Mouse (Mus musculus): ENCODE data around the gene Snip1. TPM values are rescaled to one million over a fixed set of nuclear protein-coding genes. Genes with fewer than 3 reads are reported as not detected.

Snip1 gene
- polyA plus RNA-seq, 1 experiment from 2014 or later: 37.7 TPM

Other genes with a start within 250 kb of the Snip1 start
- gene Yrdc, start 216.0 kb upstream of the Snip1 start, polyA plus RNA-seq (2014; fragmentation: Nextera tagmentation; extraction: Ambion mirVana): 44.0 and 50.8 TPM in 2 replicates
- gene 1110065P20Rik, start 215.5 kb upstream of the Snip1 start, polyA plus RNA-seq (2014; fragmentation: Nextera tagmentation; extraction: Ambion mirVana): 55.0 and 55.9 TPM in 2 replicates
- 10.0 and 10.3 TPM in 2 replicates for gene Maneal, start 204.5 kb upstream of the Snip1 start, polyA plus RNA-seq (2014; fragmentation: Nextera tagmentation; extraction: Ambion mirVana)
- 4.4 and 7.4 TPM in 2 replicates for gene Epha10, start 185.8 kb upstream of the Snip1 start, polyA plus RNA-seq (2014; fragmentation: Nextera tagmentation; extraction: Ambion mirVana)
- gene 9930104L06Rik, start 129.6 kb upstream of the Snip1 start, polyA plus RNA-seq (2014; fragmentation: Nextera tagmentation; extraction: Ambion mirVana): 4.2 and 5.5 TPM in 2 replicates
- 192 and 195 TPM in 2 replicates for gene Cdca8, start 127.4 kb upstream of the Snip1 start, polyA plus RNA-seq (2014; fragmentation: Nextera tagmentation; extraction: Ambion mirVana)
- 8.5 and 16.5 TPM in 2 replicates for gene Rspo1, start 80.2 kb upstream of the Snip1 start, polyA plus RNA-seq (2014; fragmentation: Nextera tagmentation; extraction: Ambion mirVana)
- gene Gnl2, start 50.1 kb upstream of the Snip1 start, polyA plus RNA-seq (2014; fragmentation: Nextera tagmentation; extraction: Ambion mirVana): 91.2 and 103 TPM in 2 replicates
- gene Dnali1, start 969 bp upstream of the Snip1 start, polyA plus RNA-seq (2014; fragmentation: Nextera tagmentation; extraction: Ambion mirVana): 0.64 and 0.91 TPM in 2 replicates
- gene Meaf6, start 18.5 kb downstream of the Snip1 start, polyA plus RNA-seq (2014; fragmentation: Nextera tagmentation; extraction: Ambion mirVana): 122 and 131 TPM in 2 replicates
- 0.29 and 0.78 TPM in 2 replicates for gene Zc3h12a, start 61.2 kb downstream of the Snip1 start, polyA plus RNA-seq (2014; fragmentation: Nextera tagmentation; extraction: Ambion mirVana)